8 mouse cellular contexts compared by ENCODE assay signal in genomic region chr3:27154280-27154679, GRCm38 (mm10). TPM values are rescaled to one million over a fixed set of nuclear protein-coding genes. Genes with fewer than 3 reads are reported as not detected.
DNase-seq lines count a peak whose midpoint lies in the region; ATAC-seq and TF ChIP-seq lines count a peak whose summit lies in the region.

No protein-coding gene starts in this region.

- TF ChIP-seq CTCF in ES-Bruce4 (IDR thresholded peaks at IDR 0.05; ENCODE audit: low read depth, low read length), result no peak

- no peaks in the 10 kb centered on the region for H3K9me3 ChIP-seq in heart, embryonic 11.5 days (replicated peaks; ENCODE audit: control insufficient read depth, low read length)
- no peaks in the 10 kb centered on the region for H3K9me3 ChIP-seq in ES-Bruce4 (replicated peaks; ENCODE audit: control insufficient read depth, insufficient read depth, low read length, poor library complexity, severe bottlenecking)
- H3K9me3 ChIP-seq in forebrain, embryonic 14.5 days (replicated peaks; ENCODE audit: control insufficient read depth, low read length), result no peaks in the 10 kb centered on the region
- no peaks in the 10 kb centered on the region for H3K9me3 ChIP-seq in liver, embryonic 15.5 days (replicated peaks)

- 0 out of 2 replicates have a peak, but pooled peaks have one; percentile 17 for ATAC-seq in heart, embryonic 11.5 days (replicated peaks; ENCODE audit: insufficient number of reproducible peaks, low FRiP score, low TSS enrichment)
- peak; percentile 14 for ATAC-seq in forebrain, embryonic 14.5 days
- ATAC-seq in liver, embryonic 15.5 days (ENCODE audit: insufficient read depth), result peak; percentile 63

- peak overlapping the region; percentile 57 for H3K4me2 ChIP-seq in heart, embryonic 11.5 days
- peak overlapping the region; percentile 49 for H3K4me2 ChIP-seq in forebrain, embryonic 14.5 days (ENCODE audit: low read length)
- peak overlapping the region; percentile 65 for H3K4me2 ChIP-seq in liver, embryonic 15.5 days

- no peak for TF ChIP-seq EP300 in ES-Bruce4 (IDR thresholded peaks at IDR 0.05; ENCODE audit: insufficient read depth, low read depth, low read length)

- WGBS in heart, embryonic 11.5 days (ENCODE audit: insufficient replicate concordance), result 51% methylated on average over 2 of the region's 2 CpGs
- WGBS in forebrain, embryonic 14.5 days, result 47% methylated on average over 2 of the region's 2 CpGs
- 57% methylated on average over 2 of the region's 2 CpGs for WGBS in liver, embryonic 15.5 days (ENCODE audit: insufficient replicate concordance)

- H3K4me3 ChIP-seq in heart, embryonic 11.5 days (ENCODE audit: low read depth, low read length), result peak overlapping the region; percentile 87
- H3K4me3 ChIP-seq in ES-Bruce4 (ENCODE audit: low read depth, low read length), result peak overlapping the region; percentile 46
- peak overlapping the region; percentile 78 for H3K4me3 ChIP-seq in forebrain, embryonic 14.5 days (ENCODE audit: low read depth, low read length)
- peak overlapping the region; percentile 98 for H3K4me3 ChIP-seq in liver, embryonic 15.5 days (replicated peaks)

- no peaks in the 10 kb centered on the region for H3K27me3 ChIP-seq in heart, embryonic 11.5 days (ENCODE audit: control insufficient read depth, insufficient read depth, low read length)
- H3K27me3 ChIP-seq in ES-Bruce4 (ENCODE audit: control insufficient read depth, insufficient read depth, low read length, poor library complexity, severe bottlenecking), result no peaks in the 10 kb centered on the region
- H3K27me3 ChIP-seq in forebrain, embryonic 14.5 days (replicated peaks; ENCODE audit: control insufficient read depth, insufficient read depth, low read length), result no peaks in the 10 kb centered on the region
- H3K27me3 ChIP-seq in liver, embryonic 15.5 days, result no peaks in the 10 kb centered on the region

- peaks cover 20% of the 10 kb centered on the region for H3K4me1 ChIP-seq in heart, embryonic 11.5 days (ENCODE audit: control insufficient read depth, insufficient read depth, low read length)
- H3K4me1 ChIP-seq in ES-Bruce4 (ENCODE audit: control insufficient read depth, insufficient read depth, low read length), result peaks cover 1% of the 10 kb centered on the region
- H3K4me1 ChIP-seq in forebrain, embryonic 14.5 days (ENCODE audit: control insufficient read depth, insufficient read depth, low read length), result peaks cover 6% of the 10 kb centered on the region; the same call in 1 of the 2 replicates
- H3K4me1 ChIP-seq in liver, embryonic 15.5 days (replicated peaks), result peaks cover 45% of the 10 kb centered on the region

- H3K9ac ChIP-seq in heart, embryonic 11.5 days (ENCODE audit: low read depth, low read length), result peak overlapping the region; percentile 44; the same call in 1 of the 2 replicates
- peak overlapping the region; percentile 92 for H3K9ac ChIP-seq in ES-Bruce4 (ENCODE audit: low read depth, poor library complexity, severe bottlenecking)
- H3K9ac ChIP-seq in forebrain, embryonic 14.5 days (ENCODE audit: low read length), result peak overlapping the region; percentile 46; the same call in 1 of the 2 replicates
- peak overlapping the region; percentile 37; the same call in 1 of the 2 replicates for H3K9ac ChIP-seq in liver, embryonic 15.5 days

- peak overlapping the region; percentile 85 for H3K27ac ChIP-seq in heart, embryonic 11.5 days (ENCODE audit: low read depth, low read length)
- peak overlapping the region; percentile 100 for H3K27ac ChIP-seq in ES-Bruce4 (ENCODE audit: insufficient read depth, low read length)
- H3K27ac ChIP-seq in forebrain, embryonic 14.5 days (ENCODE audit: low read depth, low read length), result peak overlapping the region; percentile 36; the same call in 1 of the 2 replicates
- peak overlapping the region; percentile 77 for H3K27ac ChIP-seq in liver, embryonic 15.5 days (replicated peaks)

- TF ChIP-seq POLR2A in ES-Bruce4 (IDR thresholded peaks at IDR 0.05; ENCODE audit: insufficient read depth, low read length), result no peak

- no peak for DNase-seq in heart, postnatal 25 days (ENCODE audit: low spot score)
- no peak for DNase-seq in forebrain, embryonic 14.5 days (ENCODE audit: low spot score)
- DNase-seq in layer of hippocampus, postnatal 25 days (ENCODE audit: extremely low spot score in 1 of 2, low spot score in 1 of 2), result no peak
- DNase-seq in adipocyte (ENCODE audit: low spot score), result no peak
- no peak for DNase-seq in adrenal gland, adult (ENCODE audit: inconsistent age in 2 of 2, low spot score in 1 of 2)

- peaks cover 7% of the 10 kb centered on the region; the same call in 1 of the 2 replicates for H3K36me3 ChIP-seq in heart, embryonic 11.5 days (ENCODE audit: control insufficient read depth, insufficient read depth, low read length)
- H3K36me3 ChIP-seq in ES-Bruce4 (ENCODE audit: control insufficient read depth, insufficient read depth, low read length, poor library complexity, severe bottlenecking), result peaks cover 25% of the 10 kb centered on the region
- H3K36me3 ChIP-seq in forebrain, embryonic 14.5 days (ENCODE audit: control insufficient read depth, insufficient read depth, low read length), result peaks cover 12% of the 10 kb centered on the region; the same call in 1 of the 2 replicates
- peaks cover 15% of the 10 kb centered on the region for H3K36me3 ChIP-seq in liver, embryonic 15.5 days (replicated peaks)

- intact Hi-C loops in heart, postnatal 25 days (cut with DNase I), result loop anchor here (2.0 kb wide), 1 partner anchor 27 kb away; no protein-coding TSS in a partner anchor

RNA-seq across cellular contexts. Expression of gene Ect2, which starts 0.6 kb away (rescaled TPM):
- 55.9 and 61.0 TPM in 2 replicates for polyA plus RNA-seq in heart, embryonic 11.5 days (2014; fragmentation: Nextera tagmentation; extraction: Ambion mirVana)
- 1 to 10 TPM in 1 of 2 experiments, under 1 TPM in 1; 0.60 to 1.1 TPM for total RNA-seq in heart, postnatal 25 days (2021)
- polyA plus RNA-seq in ES-Bruce4 (2011; ENCODE audit: insufficient read depth, insufficient read length, low read depth, missing spikeins), result 238 and 248 TPM in 2 replicates
- polyA plus RNA-seq in forebrain, embryonic 14.5 days (2014; fragmentation: Nextera tagmentation; extraction: Ambion mirVana), result 39.9 and 40.3 TPM in 2 replicates
- 37.9 TPM in 2 replicates for polyA plus RNA-seq in liver, embryonic 15.5 days (2015; fragmentation: Nextera tagmentation; extraction: Ambion mirVana)
- total RNA-seq in layer of hippocampus, postnatal 25 days (2021), result 1 to 10 TPM; 1.0 to 1.5 TPM

RNA-seq across cellular contexts. Expression of gene Nceh1, which starts 28.5 kb away (rescaled TPM):
- 11.4 and 12.6 TPM in 2 replicates for polyA plus RNA-seq in heart, embryonic 11.5 days (2014; fragmentation: Nextera tagmentation; extraction: Ambion mirVana)
- 100 to 1,000 TPM; 172 to 189 TPM for total RNA-seq in heart, postnatal 25 days (2021)
- polyA plus RNA-seq in ES-Bruce4 (2011; ENCODE audit: insufficient read depth, insufficient read length, low read depth, missing spikeins), result 12.2 and 12.9 TPM in 2 replicates
- polyA plus RNA-seq in forebrain, embryonic 14.5 days (2014; fragmentation: Nextera tagmentation; extraction: Ambion mirVana), result 4.9 and 8.3 TPM in 2 replicates
- polyA plus RNA-seq in liver, embryonic 15.5 days (2015; fragmentation: Nextera tagmentation; extraction: Ambion mirVana), result 5.1 and 5.5 TPM in 2 replicates
- 100 to 1,000 TPM; 106 to 108 TPM for total RNA-seq in layer of hippocampus, postnatal 25 days (2021)

Comparison
In these comparisons a context has a peak if more than half of its experiments do, and no peak if none do; other contexts are left out.
1. H3K27ac ChIP-seq: peak in every context shown above with its lines; median percentile 100 in ES-Bruce4; 85 in heart, embryonic 11.5 days; 77 in liver, embryonic 15.5 days; 36 in forebrain, embryonic 14.5 days.
2. H3K4me3 ChIP-seq: peak in every context shown above with its lines; median percentile 98 in liver, embryonic 15.5 days; 87 in heart, embryonic 11.5 days; 78 in forebrain, embryonic 14.5 days; 46 in ES-Bruce4.
3. H3K9ac ChIP-seq: peak in every context shown above with its lines; median percentile 92 in ES-Bruce4; 46 in forebrain, embryonic 14.5 days; 44 in heart, embryonic 11.5 days; 37 in liver, embryonic 15.5 days.